Mouse (Mus musculus) midbrain, embryonic 14.5 days (tissue): ENCODE results near the gene Hapln3. TPM values are rescaled to one million over a fixed set of nuclear protein-coding genes. Genes with fewer than 3 reads are reported as not detected.

Experiments
- ATAC-seq: fragments of 200-750 bp; cut with Nextera tagmentation; 2 replicates; pipeline ENCODE4 v1.8.0; 2017; ENCODE audit warnings: moderate number of reproducible peaks, moderate library complexity; ENCODE audit not compliant: low FRiP score, low TSS enrichment
- DNase-seq: peaks from one replicate; pipeline ENCODE4 v3.0.0-alpha.2; 2015
- H3K27ac ChIP-seq: fragments of 300-500 bp; sonication (generic); replicated peaks from 2 replicates; pipeline ENCODE4 v1.5.1; 2014; ENCODE audit warnings: mild to moderate bottlenecking, low read depth, low read length, moderate library complexity
- H3K27me3 ChIP-seq: fragments of 300-500 bp; sonication (generic); 2 replicates; pipeline ENCODE4 v1.6.1; 2014; ENCODE audit warnings: low read length, control low read depth, mixed read lengths; ENCODE audit not compliant: control insufficient read depth, insufficient read depth
- H3K36me3 ChIP-seq: fragments of 300-500 bp; sonication (generic); 2 replicates; pipeline ENCODE4 v1.6.1; 2014; ENCODE audit warnings: low read length, control low read depth; ENCODE audit not compliant: control insufficient read depth, insufficient read depth
- H3K4me1 ChIP-seq: fragments of 300-500 bp; sonication (generic); 2 replicates; pipeline ENCODE4 v1.6.1; 2014; ENCODE audit warnings: mild to moderate bottlenecking, antibody characterized with exemption, low read length, control low read depth; ENCODE audit not compliant: control insufficient read depth, insufficient read depth
- H3K4me2 ChIP-seq: fragments of 300-500 bp; sonication (generic); 2 replicates; pipeline ENCODE4 v1.6.1; 2014; ENCODE audit warnings: mild to moderate bottlenecking, low read length, moderate library complexity
- H3K4me3 ChIP-seq: fragments of 300-500 bp; sonication (generic); replicated peaks from 2 replicates; pipeline ENCODE4 v1.5.1; 2014; ENCODE audit warnings: low read depth, low read length
- H3K9ac ChIP-seq: fragments of 300-500 bp; sonication (generic); replicated peaks from 2 replicates; pipeline ENCODE4 v1.6.1; 2014; ENCODE audit warnings: mild to moderate bottlenecking, low read length, moderate library complexity
- H3K9me3 ChIP-seq: fragments of 300-500 bp; sonication (generic); 2 replicates; pipeline ENCODE4 v1.6.1; 2016; ENCODE audit warnings: low read length, control low read depth, mixed read lengths; ENCODE audit not compliant: control insufficient read depth
- WGBS: fragments of 180-500 bp; shearing (Covaris S2); extraction: QIAGEN DNeasy Blood & Tissue Kit; methylation state at CpG from one replicate; pipeline ENCODE4 v1.1.7; 2014; 5-methylcytosine and 5-hydroxymethylcytosine counted together
- polyA plus RNA-seq: library from polyadenylated mRNA; unstranded; fragments of >200 nt; fragmentation: Nextera tagmentation; extraction: Ambion mirVana; gene quantifications from 2 replicates; pipeline ENCODE4 v1.2.1, GENCODE M21; 2014

Hapln3 gene
- polyA plus RNA-seq, 1 experiment from 2014 or later = 1.7 TPM

DNA sequence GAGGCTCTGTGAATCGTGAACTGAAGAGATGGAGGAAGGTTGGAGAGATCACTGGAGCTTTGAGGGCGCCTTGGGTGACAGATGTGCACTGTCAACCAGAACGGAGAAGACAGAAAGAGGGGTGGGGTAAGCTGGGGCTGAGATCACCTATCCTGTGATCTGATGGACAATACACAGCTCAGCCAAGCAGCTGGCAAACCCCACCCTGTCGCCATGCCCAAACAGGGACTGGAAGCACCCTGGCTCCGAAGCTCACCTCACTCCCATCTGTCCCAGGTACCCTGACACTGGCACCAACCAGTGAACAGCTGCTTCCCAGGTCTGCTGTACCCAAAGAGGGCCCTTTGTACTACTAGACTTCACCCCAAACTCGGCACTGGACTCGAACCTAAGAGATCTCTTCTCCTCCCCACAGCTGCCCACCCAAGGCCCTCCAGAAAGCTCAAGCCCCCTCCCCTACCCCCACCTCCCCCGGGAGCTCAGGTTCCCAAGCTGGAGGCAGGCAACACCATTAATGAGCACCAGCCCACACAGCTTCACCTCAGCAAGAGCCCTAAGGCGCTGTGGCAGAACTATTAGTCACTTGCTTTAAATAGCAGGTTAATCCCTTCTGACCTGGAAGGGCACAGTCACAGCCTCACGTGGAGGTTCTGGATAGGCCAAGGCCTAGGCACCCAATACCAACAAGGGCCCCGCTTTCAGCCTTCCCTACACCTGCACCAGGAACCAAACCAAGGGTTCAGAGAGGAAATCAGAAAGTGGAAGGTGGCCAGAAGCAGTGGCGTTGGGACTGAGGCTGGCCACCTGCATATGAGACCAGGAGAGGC is 16.4 kb upstream of the Hapln3 start:
- H3K4me2 ChIP-seq = peak overlapping the region; percentile 82
- H3K9me3 ChIP-seq = no peaks in the 10 kb centered on the region
- H3K27me3 ChIP-seq = no peaks in the 10 kb centered on the region
- no peak overlapping the region for H3K4me3 ChIP-seq
- H3K36me3 ChIP-seq = no peaks in the 10 kb centered on the region
- H3K9ac ChIP-seq = no peak overlapping the region
- no peak overlapping the region for H3K27ac ChIP-seq
- no peak for ATAC-seq
- DNase-seq = no peak
- 0 out of 2 replicates have a peak, but pooled peaks cover 10% of the 10 kb centered on the region for H3K4me1 ChIP-seq
- 55% methylated on average over 12 of the region's 12 CpGs for WGBS

- WGBS = 33% methylated on average over 8 of the region's 8 CpGs
- H3K4me2 ChIP-seq = no peak overlapping the region
- ATAC-seq (no peak), DNase-seq (peak; percentile 89)
- no peaks in the 10 kb centered on the region for H3K27me3 ChIP-seq
- no peak overlapping the region for H3K27ac ChIP-seq
- H3K9ac ChIP-seq = no peak overlapping the region
- no peaks in the 10 kb centered on the region for H3K36me3 ChIP-seq
- H3K4me1 ChIP-seq = no peaks in the 10 kb centered on the region
- no peak overlapping the region for H3K4me3 ChIP-seq
- no peaks in the 10 kb centered on the region for H3K9me3 ChIP-seq
Observed at GRCm38 (mm10) chr7:79140897-79141296, 10.1 kb upstream of the Hapln3 start.

DNA sequence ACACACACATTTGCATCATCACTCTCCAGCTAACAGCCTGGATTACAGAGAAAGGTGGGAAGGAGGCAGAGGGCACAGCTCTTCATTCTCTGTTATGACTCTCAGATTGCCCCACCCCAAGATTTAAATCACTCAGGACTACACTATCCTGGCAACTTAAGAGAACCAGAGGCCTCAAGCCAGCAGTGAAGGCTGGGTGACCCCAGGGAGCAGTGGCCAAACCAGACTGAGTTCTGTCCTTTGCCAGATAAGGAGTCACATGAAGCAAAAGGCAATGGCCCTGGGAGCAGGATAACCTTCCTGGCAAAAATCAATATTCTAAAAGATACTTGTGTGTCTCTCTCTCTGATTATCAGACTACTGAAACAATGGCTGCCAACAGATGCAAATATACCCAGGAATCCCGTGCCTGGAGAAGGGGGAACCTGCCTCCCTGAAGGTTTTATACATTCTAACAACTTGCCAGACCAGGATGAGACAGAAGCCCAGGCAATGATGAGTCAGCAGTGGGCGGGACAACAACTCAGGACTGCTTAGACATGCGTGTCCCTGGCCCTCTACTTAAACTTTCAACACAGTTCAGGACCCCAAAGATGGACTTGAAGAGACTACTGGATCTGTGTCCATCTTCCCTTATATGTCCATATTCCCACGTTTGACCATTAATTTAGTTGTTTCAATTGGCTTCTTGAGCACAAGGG is 9.2 kb upstream of the Hapln3 start:
- H3K4me2 ChIP-seq = no peak overlapping the region
- H3K36me3 ChIP-seq = no peaks in the 10 kb centered on the region
- no peaks in the 10 kb centered on the region for H3K27me3 ChIP-seq
- WGBS = 60% methylated on average over 4 of the region's 4 CpGs
- no peaks in the 10 kb centered on the region for H3K4me1 ChIP-seq
- H3K27ac ChIP-seq = no peak overlapping the region
- DNase-seq (no peak), ATAC-seq (no peak)
- no peaks in the 10 kb centered on the region for H3K9me3 ChIP-seq
- H3K4me3 ChIP-seq = no peak overlapping the region
- no peak overlapping the region for H3K9ac ChIP-seq

DNA sequence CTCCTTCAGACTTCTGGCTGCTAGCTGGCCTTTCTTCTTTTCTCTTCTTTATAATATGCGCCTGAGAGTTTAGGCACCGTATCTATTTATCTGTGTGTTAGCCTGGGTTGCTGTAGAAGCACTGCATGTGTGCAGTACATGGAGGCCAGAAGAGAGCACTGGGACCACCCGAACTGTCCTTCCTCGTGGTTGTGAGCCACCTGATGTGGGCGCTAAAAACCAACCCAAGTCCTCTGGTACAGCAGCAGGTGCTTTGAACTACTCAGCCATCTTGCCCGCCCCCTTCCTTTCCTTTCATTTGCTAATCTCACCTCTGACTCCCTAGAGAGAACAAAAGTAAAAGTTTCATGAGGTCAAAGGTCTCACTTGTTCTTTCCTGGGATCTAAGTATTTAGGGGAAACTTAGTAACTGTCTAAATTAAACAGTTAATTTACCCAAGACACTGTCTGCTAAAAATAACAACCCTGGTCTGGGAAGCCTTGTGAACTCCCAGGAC is 8.6 kb upstream of the Hapln3 start:
- no peaks in the 10 kb centered on the region for H3K9me3 ChIP-seq
- H3K36me3 ChIP-seq = no peaks in the 10 kb centered on the region
- ATAC-seq (no peak), DNase-seq (no peak)
- 50% methylated on average over 6 of the region's 6 CpGs for WGBS
- no peaks in the 10 kb centered on the region for H3K27me3 ChIP-seq
- H3K27ac ChIP-seq = no peak overlapping the region
- H3K4me2 ChIP-seq = no peak overlapping the region
- no peaks in the 10 kb centered on the region for H3K4me1 ChIP-seq
- H3K4me3 ChIP-seq = no peak overlapping the region
- no peak overlapping the region for H3K9ac ChIP-seq

- no peaks in the 10 kb centered on the region for H3K9me3 ChIP-seq
- no peak overlapping the region for H3K27ac ChIP-seq
- no peak for ATAC-seq
- peaks cover 9% of the 10 kb centered on the region; the same call in 1 of the 2 replicates for H3K27me3 ChIP-seq
- H3K4me3 ChIP-seq = no peak overlapping the region
- WGBS = 38% methylated on average over 6 of the region's 6 CpGs
- H3K9ac ChIP-seq = no peak overlapping the region
- H3K4me2 ChIP-seq = no peak overlapping the region
- no peak for DNase-seq
- no peaks in the 10 kb centered on the region for H3K4me1 ChIP-seq
- no peaks in the 10 kb centered on the region for H3K36me3 ChIP-seq
Observed at GRCm38 (mm10) chr7:79133391-79133790, 2.6 kb upstream of the Hapln3 start.

DNA sequence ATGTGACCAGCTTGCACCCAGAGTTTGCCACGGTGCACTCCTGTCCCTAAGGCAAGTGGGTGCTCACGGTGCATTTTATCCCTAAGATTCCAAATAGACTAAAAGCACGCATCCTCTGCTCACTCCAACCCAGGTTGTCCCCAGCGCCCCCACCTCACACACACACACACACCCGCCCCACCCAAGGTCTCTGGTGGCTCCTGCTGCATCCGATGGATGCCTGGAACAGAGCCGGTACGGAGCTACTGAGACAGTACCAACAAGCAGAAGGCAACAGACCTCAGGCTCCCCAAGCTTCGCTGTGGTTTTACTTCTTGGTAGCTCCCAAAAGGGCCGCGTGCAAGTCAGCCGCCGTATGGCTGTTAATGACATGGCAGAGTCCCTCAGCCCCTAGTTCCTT is 433 bp downstream of the Hapln3 start:
- no peaks in the 10 kb centered on the region for H3K9me3 ChIP-seq
- ATAC-seq = no peak
- peak; percentile 26 for DNase-seq

GRCm38 (mm10) chr7:79129883-79130282 is 935 bp downstream of the Hapln3 start:
- Histone ChIP-seq H3K4me3 (no peak overlapping the region), H3K9ac (no peak overlapping the region), H3K36me3 (no peaks in the 10 kb centered on the region), H3K27ac (no peak overlapping the region), H3K27me3 (peaks cover 9% of the 10 kb centered on the region; the same call in 1 of the 2 replicates), H3K4me2 (peak overlapping the region; percentile 42; the same call in 1 of the 2 replicates), H3K9me3 (no peaks in the 10 kb centered on the region), H3K4me1 (0 out of 2 replicates have a peak, but pooled peaks cover 3% of the 10 kb centered on the region)
- WGBS = 5% methylated on average over 8 of the region's 8 CpGs
- DNase-seq (peak; percentile 55), ATAC-seq (no peak)

More for the DNA sequence above, 433 bp downstream of the Hapln3 start:
- no peak overlapping the region for H3K27ac ChIP-seq
- H3K9ac ChIP-seq = no peak overlapping the region
- 13% methylated on average over 13 of the region's 13 CpGs for WGBS
- 0 out of 2 replicates have a peak, but pooled peaks cover 2% of the 10 kb centered on the region for H3K4me1 ChIP-seq
- H3K4me3 ChIP-seq = peak overlapping the region; percentile 3; the same call in 1 of the 2 replicates
- no peaks in the 10 kb centered on the region for H3K36me3 ChIP-seq
- peaks cover 9% of the 10 kb centered on the region; the same call in 1 of the 2 replicates for H3K27me3 ChIP-seq
- H3K4me2 ChIP-seq = peak overlapping the region; percentile 42

DNA sequence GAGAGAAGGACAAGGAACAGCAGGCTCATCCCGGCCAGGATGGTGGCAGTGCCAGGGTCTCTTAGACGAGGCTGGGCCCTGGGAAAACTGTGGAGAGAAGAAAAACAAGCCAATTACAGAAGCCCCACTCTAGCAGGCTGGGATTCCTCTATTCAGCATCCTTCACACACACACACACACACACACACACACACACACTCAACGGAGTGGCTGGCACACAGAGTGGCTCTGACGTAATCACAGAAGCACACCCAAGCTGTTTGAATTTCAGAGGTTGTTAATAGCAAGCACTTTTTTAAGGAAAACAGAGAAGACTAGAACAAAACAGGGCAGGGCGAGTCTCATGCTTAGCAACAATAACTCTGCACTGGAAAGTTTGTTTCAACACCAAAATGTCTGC is 7.4 kb downstream of the Hapln3 start:
- Histone ChIP-seq H3K4me3 (no peak overlapping the region), H3K27ac (no peak overlapping the region), H3K4me1 (0 out of 2 replicates have a peak, but pooled peaks cover 3% of the 10 kb centered on the region), H3K36me3 (no peaks in the 10 kb centered on the region), H3K9ac (no peak overlapping the region), H3K27me3 (no peaks in the 10 kb centered on the region), H3K9me3 (no peaks in the 10 kb centered on the region), H3K4me2 (no peak overlapping the region)
- DNase-seq = no peak
- ATAC-seq = no peak
- 86% methylated on average over 5 of the region's 5 CpGs for WGBS
